Mouse (Mus musculus): ENCODE results near the gene Armc2.
"Not testable (repeated sequence)": the region's sequence is repeated elsewhere in the genome, so short reads cannot be mapped to it uniquely, and the experiment has no call there.

The Armc2 gene

GRCm38 (mm10) chr10:41967915-41968635 is 50.2 kb downstream of the Armc2 start:
- DNase-seq (ENCODE audit: low read depth): no peak

GRCm38 (mm10) chr10:41962725-41963124 is 55.5 kb downstream of the Armc2 start:
- no peak for DNase-seq (ENCODE audit: low read depth)

- DNase-seq (ENCODE audit: low read depth): no peak
These were observed 58.4 kb downstream of the Armc2 start for GRCm38 (mm10) chr10:41959808-41960207.

- DNase-seq (ENCODE audit: low read depth): no peak
These were observed 59.5 kb downstream of the Armc2 start for GRCm38 (mm10) chr10:41958677-41959274.

- no peak for DNase-seq (ENCODE audit: low read depth)
These were observed 60.6 kb downstream of the Armc2 start for GRCm38 (mm10) chr10:41957421-41958225.

GRCm38 (mm10) chr10:41953528-41953864 is 64.7 kb downstream of the Armc2 start:
- no peak for DNase-seq (ENCODE audit: low read depth)

GRCm38 (mm10) chr10:41952850-41953527 is 65.3 kb downstream of the Armc2 start:
- DNase-seq (ENCODE audit: low read depth): no peak

GRCm38 (mm10) chr10:41952354-41952753 is 65.9 kb downstream of the Armc2 start:
- DNase-seq (ENCODE audit: low read depth): not testable (repeated sequence)

- no peak for DNase-seq (ENCODE audit: low read depth)
These were observed 79.2 kb downstream of the Armc2 start for GRCm38 (mm10) chr10:41939090-41939489.

GRCm38 (mm10) chr10:41937176-41937575 is 81.1 kb downstream of the Armc2 start:
- DNase-seq (ENCODE audit: low read depth): peak; percentile 61

- DNase-seq (ENCODE audit: low read depth): no peak
These were observed 82.1 kb downstream of the Armc2 start for GRCm38 (mm10) chr10:41936100-41936499.

- DNase-seq (ENCODE audit: low read depth): peak; percentile 15
These were observed 82.8 kb downstream of the Armc2 start for GRCm38 (mm10) chr10:41935476-41935829.

GRCm38 (mm10) chr10:41934633-41935475 is 83.4 kb downstream of the Armc2 start:
- DNase-seq (ENCODE audit: low read depth): no peak

GRCm38 (mm10) chr10:41933536-41933935 is 84.7 kb downstream of the Armc2 start:
- DNase-seq (ENCODE audit: low read depth): peak; percentile 70

GRCm38 (mm10) chr10:41932943-41933342 is 85.3 kb downstream of the Armc2 start:
- DNase-seq (ENCODE audit: low read depth): no peak

- no peak for DNase-seq (ENCODE audit: low read depth)
These were observed 86.3 kb downstream of the Armc2 start for GRCm38 (mm10) chr10:41931962-41932361.

GRCm38 (mm10) chr10:41930966-41931365 is 87.3 kb downstream of the Armc2 start:
- no peak for DNase-seq (ENCODE audit: low read depth)

GRCm38 (mm10) chr10:41926726-41927125 is 91.5 kb downstream of the Armc2 start:
- DNase-seq (ENCODE audit: low read depth): no peak

- no peak for DNase-seq (ENCODE audit: low read depth)
These were observed 105.8 kb downstream of the Armc2 start for GRCm38 (mm10) chr10:41912290-41912994.

- DNase-seq (ENCODE audit: low read depth): no peak
These were observed 109.3 kb downstream of the Armc2 start for GRCm38 (mm10) chr10:41908899-41909298.

GRCm38 (mm10) chr10:41907950-41908349 is 110.3 kb downstream of the Armc2 start:
- DNase-seq (ENCODE audit: low read depth): no peak

Data from naive thymus-derived CD4-positive, alpha-beta T cell, adult 2 months (primary cell).